Mouse (Mus musculus) MEL (cell line): Measurements from ENCODE around the gene Arl15. TPM values are rescaled to one million over a fixed set of nuclear protein-coding genes. Genes with fewer than 3 reads are reported as not detected.

Experiments used
- DNase-seq: peaks from one replicate; pipeline ENCODE4 v3.0.0; 2011; ENCODE audit warnings: low read depth, low spot score
- H3K27ac ChIP-seq: 2 replicates; pipeline ENCODE4 v1.5.1; 2012; ENCODE audit warnings: low read depth, mild to moderate bottlenecking, control low read depth, low read length, moderate library complexity; ENCODE audit not compliant: control insufficient read depth
- H3K27me3 ChIP-seq, 2 experiments: fragments of 150-350 bp in 1 of 2; sonication (generic) in 1 of 2; 2 replicates each; pipeline ENCODE4 v1.6.1; 2012; ENCODE audit warnings: low read length in 2 of 2, mild to moderate bottlenecking in 2 of 2, improper control_type of control experiment in 1 of 2, moderate library complexity in 1 of 2; ENCODE audit not compliant: insufficient read depth in 2 of 2, control insufficient read depth in 1 of 2
- H3K36me3 ChIP-seq, 2 experiments: 2 replicates each; pipeline ENCODE4 v1.6.1; 2012 to 2014; ENCODE audit warnings: low read length in 2 of 2, improper control_type of control experiment in 1 of 2, inconsistent platforms in 1 of 2, mild to moderate bottlenecking in 1 of 2; ENCODE audit not compliant: insufficient read depth in 2 of 2, control insufficient read depth in 1 of 2
- H3K4me1 ChIP-seq, 2 experiments: fragments of 150-350 bp in 1 of 2; sonication (generic) in 1 of 2; 2 replicates each; pipeline ENCODE4 v1.6.1; 2012; ENCODE audit warnings: low read length in 2 of 2, improper control_type of control experiment in 1 of 2, mild to moderate bottlenecking in 1 of 2; ENCODE audit not compliant: insufficient read depth in 2 of 2, control insufficient read depth in 1 of 2
- H3K4me3 ChIP-seq, 2 experiments: fragments of 150-350 bp in 1 of 2; sonication (generic) in 1 of 2; 2 replicates each; pipeline ENCODE4 v1.5.1; 2012; ENCODE audit warnings: low read depth in 2 of 2, low read length in 2 of 2, mild to moderate bottlenecking in 2 of 2, moderate library complexity in 2 of 2, control low read depth in 1 of 2, improper control_type of control experiment in 1 of 2; ENCODE audit not compliant: control insufficient read depth in 1 of 2, insufficient read depth in 1 of 2
- H3K79me2 ChIP-seq: 2 replicates; pipeline ENCODE4 v1.6.1; 2012; ENCODE audit warnings: mild to moderate bottlenecking, low read length, moderate library complexity; ENCODE audit not compliant: control insufficient read depth, poor library complexity, insufficient read depth
- H3K9ac ChIP-seq: 2 replicates; pipeline ENCODE4 v1.6.1; 2012; ENCODE audit warnings: low read depth, mild to moderate bottlenecking, control low read depth, low read length, moderate library complexity; ENCODE audit not compliant: control insufficient read depth, poor library complexity, severe bottlenecking
- H3K9me3 ChIP-seq: fragments of 150-350 bp; sonication (generic); replicated peaks from 2 replicates; pipeline ENCODE4 v1.6.1; 2012; ENCODE audit warnings: mild to moderate bottlenecking, low read length, improper control_type of control experiment, moderate library complexity; ENCODE audit not compliant: insufficient read depth
- E2F4 ChIP-seq: IDR thresholded peaks from 2 replicates; pipeline ENCODE4 v1.6.1; 2011; ENCODE audit warnings: low read depth, low read length, improper control_type of control experiment, borderline replicate concordance
- EP300 ChIP-seq, 2 experiments: IDR thresholded peaks; 2 replicates each; pipeline ENCODE4 v1.6.1; 2011; ENCODE audit warnings: improper control_type of control experiment in 2 of 2, low read length in 2 of 2, low read depth in 1 of 2, mild to moderate bottlenecking in 1 of 2
- GATA1 ChIP-seq: IDR thresholded peaks from 2 replicates; pipeline ENCODE4 v1.6.1; 2011; ENCODE audit warnings: low read depth, low read length, improper control_type of control experiment
- HCFC1 ChIP-seq: IDR thresholded peaks from 2 replicates; pipeline ENCODE4 v1.6.1; 2012; ENCODE audit warnings: low read depth, mild to moderate bottlenecking, inconsistent platforms, low read length, improper control_type of control experiment, moderate library complexity
- KAT2A ChIP-seq: conservative IDR thresholded peaks from 2 replicates; pipeline ENCODE4 v1.6.1; 2012; ENCODE audit warnings: low read depth, low read length, improper control_type of control experiment, inconsistent platforms
- MAFK ChIP-seq: IDR thresholded peaks from 2 replicates; pipeline ENCODE4 v1.6.1; 2011; ENCODE audit warnings: low read depth, mild to moderate bottlenecking, low read length, improper control_type of control experiment, borderline replicate concordance
- MAX ChIP-seq: IDR thresholded peaks from 2 replicates; pipeline ENCODE4 v1.6.1; 2011; ENCODE audit warnings: low read length, improper control_type of control experiment
- MEF2A ChIP-seq: IDR thresholded peaks from 2 replicates; pipeline ENCODE4 v1.6.1; 2014; ENCODE audit warnings: low read depth, mild to moderate bottlenecking, inconsistent platforms, low read length, improper control_type of control experiment; ENCODE audit not compliant: poor library complexity, insufficient replicate concordance, severe bottlenecking; ENCODE audit errors: extremely low read depth
- MYC ChIP-seq: IDR thresholded peaks from 2 replicates; pipeline ENCODE4 v1.6.1; 2011; ENCODE audit warnings: low read depth, mild to moderate bottlenecking, low read length, improper control_type of control experiment, moderate library complexity
- NELFE ChIP-seq: IDR thresholded peaks from 2 replicates; pipeline ENCODE4 v1.6.1; 2011; ENCODE audit warnings: low read depth, low read length, improper control_type of control experiment
- POLR2A ChIP-seq, 2 experiments: IDR thresholded peaks; 2 replicates each; pipeline ENCODE4 v1.6.1; 2011 to 2012; ENCODE audit warnings: low read length in 2 of 2, mild to moderate bottlenecking in 2 of 2, control low read depth in 1 of 2, improper control_type of control experiment in 1 of 2, low read depth in 1 of 2, moderate library complexity in 1 of 2; ENCODE audit not compliant: control insufficient read depth in 1 of 2, insufficient read depth in 1 of 2, poor library complexity in 1 of 2
- POLR2AphosphoS2 ChIP-seq: IDR thresholded peaks from 2 replicates; pipeline ENCODE4 v1.6.1; 2011; ENCODE audit warnings: low read length, improper control_type of control experiment
- POLR2AphosphoS5 ChIP-seq: IDR thresholded peaks from 2 replicates; pipeline ENCODE4 v1.6.1; 2012; ENCODE audit warnings: low read depth, borderline replicate concordance, mild to moderate bottlenecking, inconsistent platforms, low read length, moderate library complexity, mixed read lengths
- RCOR1 ChIP-seq: IDR thresholded peaks from 2 replicates; pipeline ENCODE4 v1.6.1; 2012; ENCODE audit warnings: low read depth, mild to moderate bottlenecking, inconsistent platforms, low read length, improper control_type of control experiment
- SIN3A ChIP-seq: IDR thresholded peaks from 2 replicates; pipeline ENCODE4 v1.6.1; 2012; ENCODE audit warnings: low read length, improper control_type of control experiment, inconsistent platforms
- TBP ChIP-seq: IDR thresholded peaks from 2 replicates; pipeline ENCODE4 v1.8.0; 2011; ENCODE audit warnings: low read depth, low read length, improper control_type of control experiment
- UBTF ChIP-seq: IDR thresholded peaks from 2 replicates; pipeline ENCODE4 v1.6.1; 2012; ENCODE audit warnings: low read depth, mild to moderate bottlenecking, inconsistent platforms, low read length, improper control_type of control experiment, moderate library complexity, borderline replicate concordance; ENCODE audit not compliant: insufficient read depth
- USF2 ChIP-seq, 2 experiments: IDR thresholded peaks; 2 replicates each; pipeline ENCODE4 v1.6.1; 2011 to 2012; ENCODE audit warnings: improper control_type of control experiment in 2 of 2, low read length in 2 of 2, borderline replicate concordance in 1 of 2, inconsistent platforms in 1 of 2, low read depth in 1 of 2, mild to moderate bottlenecking in 1 of 2; ENCODE audit not compliant: insufficient read depth in 1 of 2
- ZKSCAN1 ChIP-seq: IDR thresholded peaks from 2 replicates; pipeline ENCODE4 v1.6.1; 2012; ENCODE audit warnings: low read depth, mild to moderate bottlenecking, inconsistent platforms, low read length, improper control_type of control experiment, moderate library complexity
- ZNF384 ChIP-seq: IDR thresholded peaks from 2 replicates; pipeline ENCODE4 v1.6.1; 2012; ENCODE audit warnings: low read depth, mild to moderate bottlenecking, inconsistent platforms, low read length, improper control_type of control experiment
- polyA plus RNA-seq, 2 experiments: library from polyadenylated mRNA; stranded (reverse) in 1 of 2; unstranded in 1 of 2; fragments of >175 nt in 1 of 2; fragments of >200 nt in 1 of 2; gene quantifications; 2 replicates each; pipeline versions ENCODE4 v1.2.1 to v1.2.4; 2012; ENCODE audit warnings: low replicate concordance in 2 of 2, low read depth in 1 of 2; ENCODE audit not compliant: insufficient read length in 2 of 2, insufficient read depth in 1 of 2, missing spikeins in 1 of 2
- total RNA-seq: library from RNA; depleted of rRNA; stranded (reverse); fragments of 300-350 nt; gene quantifications from 2 replicates; pipeline ENCODE4 v1.2.3, GENCODE M21; 2012

The Arl15 gene
- total and polyA plus RNA-seq, 3 experiments, result 3.6 to 5.8 TPM; not detected in 1

DNA sequence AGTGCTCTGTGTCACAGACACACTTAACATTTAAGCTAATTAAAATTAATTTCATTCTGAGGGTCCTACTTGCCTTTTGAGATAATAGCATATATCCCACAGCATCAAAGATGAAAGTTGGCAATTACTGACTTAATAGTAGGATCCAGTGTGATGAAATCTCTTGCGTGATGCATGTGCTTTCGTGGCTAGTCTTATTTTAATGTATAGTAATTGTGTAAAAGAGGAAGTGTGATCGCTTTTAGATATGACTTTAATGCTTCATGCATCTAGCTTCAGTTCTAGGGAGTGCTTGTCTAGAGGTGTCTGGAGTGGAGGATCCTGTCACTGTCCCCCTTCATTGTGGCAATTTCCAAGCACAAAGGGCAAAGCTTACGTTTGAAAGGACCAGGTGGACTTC is 163.1 kb downstream of the Arl15 start:
- no peak overlapping the region for H3K4me3 ChIP-seq
- H3K79me2 ChIP-seq, result no peaks in the 10 kb centered on the region
- H3K9ac ChIP-seq, result no peak overlapping the region
- peaks cover 0 to 5% of the 10 kb centered on the region in 2 experiments; a peak in 2 of 4 replicates for H3K4me1 ChIP-seq
- TF ChIP-seq GATA1, result peak; percentile 44; the same call in 1 of the 2 replicates
- no peak for TF ChIP-seq E2F4
- peak; percentile 74; the same call in 1 of the 2 replicates for TF ChIP-seq MYC
- TF ChIP-seq EP300 (IDR thresholded peaks at IDR 0.05; ENCODE audit: low read depth in 1 of 2, low read length in 2 of 2), result peak in 1 of 2 experiments; percentile 15; a peak in 1 of 4 replicates
- no peak for TF ChIP-seq USF2 (IDR thresholded peaks at IDR 0.05; ENCODE audit: borderline replicate concordance in 1 of 2, insufficient read depth in 1 of 2, low read depth in 1 of 2, low read length in 2 of 2)
- peak; percentile 40; the same call in 1 of the 2 replicates for TF ChIP-seq MAX
- TF ChIP-seq, all 39 proteins: peak for 4
- peaks cover 0 to 6% of the 10 kb centered on the region in 2 experiments; a peak in 2 of 4 replicates for H3K36me3 ChIP-seq
- H3K27ac ChIP-seq, result no peak overlapping the region
- peak; percentile 66 for DNase-seq
- no peaks in the 10 kb centered on the region for H3K9me3 ChIP-seq
- no peaks in the 10 kb centered on the region for H3K27me3 ChIP-seq

- Histone ChIP-seq H3K9ac (no peak overlapping the region), H3K27me3 (no peaks in the 10 kb centered on the region), H3K9me3 (no peaks in the 10 kb centered on the region), H3K79me2 (no peaks in the 10 kb centered on the region), H3K27ac (no peak overlapping the region), H3K4me1 (no peaks in the 10 kb centered on the region), H3K4me3 (no peak overlapping the region), H3K36me3 (no peaks in the 10 kb centered on the region; a peak in 1 of 4 replicates)
- no peak for TF ChIP-seq POLR2AphosphoS2
- no peak for TF ChIP-seq POLR2AphosphoS5
- no peak for TF ChIP-seq MYC
- no peak for TF ChIP-seq SIN3A
- no peak for TF ChIP-seq RCOR1
- no peak for TF ChIP-seq NELFE
- TF ChIP-seq UBTF, result no peak
- TF ChIP-seq ZKSCAN1, result no peak
- no peak for TF ChIP-seq MAFK
- TF ChIP-seq POLR2A (IDR thresholded peaks at IDR 0.05; ENCODE audit: control insufficient read depth in 1 of 2, insufficient read depth in 1 of 2, low read depth in 1 of 2, low read length in 2 of 2, poor library complexity in 1 of 2), result no peak
- TF ChIP-seq ZNF384, result no peak
- no peak for TF ChIP-seq TBP
- TF ChIP-seq USF2 (IDR thresholded peaks at IDR 0.05; ENCODE audit: borderline replicate concordance in 1 of 2, insufficient read depth in 1 of 2, low read depth in 1 of 2, low read length in 2 of 2), result no peak
- TF ChIP-seq KAT2A, result no peak
- no peak for TF ChIP-seq HCFC1
- no peak for TF ChIP-seq MAX
- TF ChIP-seq MEF2A, result no peak
- DNase-seq, result no peak
These were observed 170.6 kb downstream of the Arl15 start for GRCm38 (mm10) chr13:113964945-113965344.
